Mouse (Mus musculus) adrenal gland, adult 8-10 months (tissue): ENCODE measurements around the gene Ugt1a10. TPM values are rescaled to one million over a fixed set of nuclear protein-coding genes. Genes with fewer than 3 reads are reported as not detected.

ENCODE experiments used
- microRNA-seq, 2 experiments: library from miRNA; unstranded; fragments of <30 nt; microRNA quantifications; one replicate each; pipeline ENCODE4 v1.2.0; 2022
- total RNA-seq, 4 experiments: library from RNA; stranded (reverse); gene quantifications; 2 replicates each; pipeline ENCODE4 v1.2.4; 2022

Ugt1a10 gene
- total RNA-seq, 4 experiments from 2014 or later = not detected

Small RNA genes within 50 kb of the gene (microRNA-seq; reads per million reads assigned to microRNA genes)
- 0 reads per million in 2 experiments for gene Gm25198

Other genes starting within 250 kb of the Ugt1a10 start
- gene Dgkd, start 202.1 kb upstream of the Ugt1a10 start, total RNA-seq = 10 to 100 TPM; 38.9 to 56.4 (median 54.5) TPM
- 10 to 100 TPM; 25.3 to 45.1 (median 31.9) TPM for gene Usp40, start 46.8 kb upstream of the Ugt1a10 start, total RNA-seq
- under 1 TPM in 1 of 4 experiments, not detected in 3; 0.17 TPM for gene Ugt1a9, start 15.4 kb downstream of the Ugt1a10 start, total RNA-seq
- gene Ugt1a8, start 32.4 kb downstream of the Ugt1a10 start, total RNA-seq = not detected
- 1 to 10 TPM; 1.0 to 4.2 (median 3.2) TPM for gene Ugt1a7c, start 39.7 kb downstream of the Ugt1a10 start, total RNA-seq
- gene Ugt1a6b, start 47.9 kb downstream of the Ugt1a10 start, total RNA-seq = 10 to 100 TPM in 1 of 4 experiments, 1 to 10 TPM in 3; 2.8 to 10.2 (median 5.2) TPM
- 10 to 100 TPM in 2 of 4 experiments, 1 to 10 TPM in 2; 5.9 to 25.6 (median 9.6) TPM for gene Ugt1a6a, start 79.4 kb downstream of the Ugt1a10 start, total RNA-seq
- 1 to 10 TPM in 1 of 4 experiments, under 1 TPM in 2, not detected in 1; 0.38 to 1.3 (median 0.73) TPM for gene Ugt1a5, start 110.6 kb downstream of the Ugt1a10 start, total RNA-seq
- gene Ugt1a2, start 145.2 kb downstream of the Ugt1a10 start, total RNA-seq = under 1 TPM in 3 of 4 experiments, not detected in 1; 0.24 to 0.51 (median 0.28) TPM
- gene Dnajb3, start 150.4 kb downstream of the Ugt1a10 start, total RNA-seq = 1 to 10 TPM; 1.8 to 4.7 (median 3.3) TPM
- gene Ugt1a1, start 156.6 kb downstream of the Ugt1a10 start, total RNA-seq = 10 to 100 TPM in 2 of 4 experiments, under 1 TPM in 2; 0.40 to 83.2 (median 28.8) TPM
- gene Mroh2a, start 171.6 kb downstream of the Ugt1a10 start, total RNA-seq = under 1 TPM in 2 of 4 experiments, not detected in 2; 0.10 to 0.16 TPM
- gene Hjurp, start 222.2 kb downstream of the Ugt1a10 start, total RNA-seq = 10 to 100 TPM; 33.0 to 55.0 (median 43.2) TPM
- gene Trpm8, start 222.3 kb downstream of the Ugt1a10 start, total RNA-seq = not detected